Mouse (Mus musculus) limb, embryonic 13.5 days (tissue): ENCODE results near the gene Rab40c. TPM values are rescaled to one million over a fixed set of nuclear protein-coding genes. Genes with fewer than 3 reads are reported as not detected.
A peak's percentile ranks its signal among the peaks of the same experiment; 100 is the strongest.

Experiments
- ATAC-seq: fragments of 200-750 bp; cut with Nextera tagmentation; 2 replicates; pipeline ENCODE4 v1.8.0; 2017; ENCODE audit warnings: low read depth, moderate number of reproducible peaks, moderate TSS enrichment; ENCODE audit not compliant: low FRiP score
- H3K27ac ChIP-seq: fragments of 300-500 bp; sonication (generic); 2 replicates; pipeline ENCODE4 v1.5.1; 2015; ENCODE audit warnings: inconsistent platforms, mild to moderate bottlenecking, moderate library complexity
- H3K27me3 ChIP-seq: fragments of 300-500 bp; sonication (generic); 2 replicates; pipeline ENCODE4 v1.6.1; 2015; ENCODE audit warnings: mild to moderate bottlenecking, inconsistent platforms
- H3K36me3 ChIP-seq: fragments of 300-500 bp; sonication (generic); 2 replicates; pipeline ENCODE4 v1.6.1; 2015; ENCODE audit warnings: inconsistent platforms, mild to moderate bottlenecking, moderate library complexity
- H3K4me1 ChIP-seq: fragments of 300-500 bp; sonication (generic); 2 replicates; pipeline ENCODE4 v1.6.1; 2015; ENCODE audit warnings: inconsistent platforms
- H3K4me2 ChIP-seq: fragments of 300-500 bp; sonication (generic); replicated peaks from 2 replicates; pipeline ENCODE4 v1.6.1; 2015; ENCODE audit warnings: inconsistent platforms, mild to moderate bottlenecking, moderate library complexity
- H3K4me3 ChIP-seq: fragments of 300-500 bp; sonication (generic); 2 replicates; pipeline ENCODE4 v1.5.1; 2015; ENCODE audit warnings: moderate library complexity, mild to moderate bottlenecking, inconsistent platforms
- H3K9ac ChIP-seq: fragments of 300-500 bp; sonication (generic); 2 replicates; pipeline ENCODE4 v1.6.1; 2015; ENCODE audit warnings: mild to moderate bottlenecking, inconsistent platforms
- H3K9me3 ChIP-seq: fragments of 300-500 bp; sonication (generic); 2 replicates; pipeline ENCODE4 v1.6.1; 2016; ENCODE audit warnings: inconsistent platforms
- WGBS: fragments of 180-500 bp; shearing (Covaris S2); methylation state at CpG from one replicate; pipeline ENCODE4 v1.1.7; 2015; 5-methylcytosine and 5-hydroxymethylcytosine counted together
- polyA plus RNA-seq: library from polyadenylated mRNA; unstranded; fragments of >200 nt; fragmentation: Nextera tagmentation; extraction: Ambion mirVana; gene quantifications from 2 replicates; pipeline ENCODE4 v1.2.1, GENCODE M21; 2015

Rab40c gene
- polyA plus RNA-seq, 1 experiment from 2014 or later = 37.6 TPM

DNA sequence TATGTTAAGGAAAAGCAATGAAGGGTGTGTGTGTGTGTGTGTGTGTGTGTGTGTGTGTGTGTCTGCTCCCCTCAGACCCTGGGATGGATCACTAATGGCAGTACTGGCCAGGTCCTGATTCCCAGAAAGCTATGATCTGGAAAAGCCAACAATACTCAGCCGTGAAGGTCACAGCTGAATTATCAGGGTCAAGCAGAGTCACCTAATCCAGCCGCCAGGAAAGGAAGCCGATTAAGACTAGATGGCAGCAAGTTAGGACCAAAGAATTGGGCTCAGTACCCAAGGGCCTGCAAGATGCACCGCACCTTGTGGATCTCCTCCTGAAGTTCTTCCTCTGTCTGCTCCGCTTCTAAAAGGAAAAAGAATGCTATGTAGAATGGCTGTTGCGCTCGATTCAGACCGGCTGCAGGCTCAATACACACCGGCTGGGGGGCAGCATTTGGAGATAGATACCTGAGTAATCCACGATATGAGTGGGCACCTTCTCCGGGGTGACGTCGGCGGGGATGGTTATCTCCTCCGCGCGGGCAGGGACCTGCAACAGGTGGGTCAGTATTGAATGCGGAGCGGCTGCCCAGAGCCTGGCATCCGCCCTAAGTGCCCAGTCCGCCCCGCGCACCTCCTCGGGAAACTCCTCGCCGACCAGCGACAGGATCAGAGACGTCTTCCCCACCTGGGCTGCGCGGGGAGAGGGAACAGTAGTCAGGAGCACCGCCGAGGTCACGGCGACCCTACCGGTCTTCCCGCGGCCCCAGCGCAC, 75.7 kb downstream of the Rab40c start:
- Histone ChIP-seq H3K9ac (peak overlapping the region; percentile 92), H3K4me2 (peak overlapping the region; percentile 91), H3K9me3 (no peaks in the 10 kb centered on the region), H3K27ac (peak overlapping the region; percentile 80), H3K27me3 (no peaks in the 10 kb centered on the region), H3K4me3 (peak overlapping the region; percentile 84), H3K36me3 (peaks cover 79% of the 10 kb centered on the region), H3K4me1 (peaks cover 19% of the 10 kb centered on the region)
- no peak for ATAC-seq
- WGBS = 3% methylated on average over 38 of the region's 38 CpGs

DNA sequence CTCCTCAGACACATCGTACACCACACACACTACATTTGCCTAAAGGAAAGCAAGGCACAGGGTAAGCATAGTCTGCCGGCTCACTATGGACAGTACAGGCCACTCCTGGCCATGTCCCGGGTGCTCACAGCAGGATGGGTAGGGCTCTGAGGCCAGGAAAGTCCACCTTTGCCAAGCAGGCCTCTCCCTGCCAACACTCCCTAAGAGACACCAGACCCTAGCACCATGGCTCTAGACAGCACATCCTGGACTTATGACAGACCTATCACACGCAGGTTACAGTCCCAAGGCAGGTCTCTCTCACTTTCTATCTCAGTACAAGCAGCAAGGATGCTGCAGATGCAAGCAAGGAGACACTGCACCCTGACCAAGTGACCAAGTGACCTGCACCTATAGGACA, 76.4 kb downstream of the Rab40c start:
- no peaks in the 10 kb centered on the region for H3K27me3 ChIP-seq
- H3K9me3 ChIP-seq = no peaks in the 10 kb centered on the region
- peaks cover 77% of the 10 kb centered on the region for H3K36me3 ChIP-seq
- WGBS = 88% methylated on average over 4 of the region's 4 CpGs
- H3K27ac ChIP-seq = no peak overlapping the region
- peak overlapping the region; percentile 92 for H3K9ac ChIP-seq
- peaks cover 19% of the 10 kb centered on the region for H3K4me1 ChIP-seq
- no peak for ATAC-seq
- H3K4me2 ChIP-seq = peak overlapping the region; percentile 91
- peak overlapping the region; percentile 84 for H3K4me3 ChIP-seq

DNA sequence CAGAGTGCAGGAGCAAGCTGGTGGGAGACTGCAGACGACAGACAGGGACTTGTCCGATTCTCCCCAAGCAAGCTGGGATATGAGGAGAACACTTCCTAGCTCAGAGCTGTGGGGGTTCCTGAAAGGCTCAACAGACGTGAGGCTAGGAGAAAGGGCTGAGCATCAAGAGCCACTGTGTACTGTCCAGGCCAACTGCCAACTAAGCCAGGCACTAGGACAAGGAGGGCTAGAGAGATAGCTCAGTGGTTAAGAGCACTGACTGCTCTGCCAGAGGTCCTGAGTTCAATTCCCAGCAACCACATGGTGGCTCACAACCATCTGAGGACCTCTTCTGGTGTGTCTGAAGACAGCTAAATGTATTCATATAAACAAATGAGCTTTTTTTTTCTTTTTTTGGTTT, 77.0 kb downstream of the Rab40c start:
- H3K4me2 ChIP-seq = peak overlapping the region; percentile 91; the same call in 1 of the 2 replicates
- no peak overlapping the region for H3K4me3 ChIP-seq
- H3K9me3 ChIP-seq = no peaks in the 10 kb centered on the region
- H3K27ac ChIP-seq = no peak overlapping the region
- ATAC-seq = no peak
- no peaks in the 10 kb centered on the region for H3K27me3 ChIP-seq
- peaks cover 77% of the 10 kb centered on the region for H3K36me3 ChIP-seq
- H3K4me1 ChIP-seq = peaks cover 22% of the 10 kb centered on the region
- 84% methylated on average over 3 of the region's 3 CpGs for WGBS
- H3K9ac ChIP-seq = no peak overlapping the region

DNA sequence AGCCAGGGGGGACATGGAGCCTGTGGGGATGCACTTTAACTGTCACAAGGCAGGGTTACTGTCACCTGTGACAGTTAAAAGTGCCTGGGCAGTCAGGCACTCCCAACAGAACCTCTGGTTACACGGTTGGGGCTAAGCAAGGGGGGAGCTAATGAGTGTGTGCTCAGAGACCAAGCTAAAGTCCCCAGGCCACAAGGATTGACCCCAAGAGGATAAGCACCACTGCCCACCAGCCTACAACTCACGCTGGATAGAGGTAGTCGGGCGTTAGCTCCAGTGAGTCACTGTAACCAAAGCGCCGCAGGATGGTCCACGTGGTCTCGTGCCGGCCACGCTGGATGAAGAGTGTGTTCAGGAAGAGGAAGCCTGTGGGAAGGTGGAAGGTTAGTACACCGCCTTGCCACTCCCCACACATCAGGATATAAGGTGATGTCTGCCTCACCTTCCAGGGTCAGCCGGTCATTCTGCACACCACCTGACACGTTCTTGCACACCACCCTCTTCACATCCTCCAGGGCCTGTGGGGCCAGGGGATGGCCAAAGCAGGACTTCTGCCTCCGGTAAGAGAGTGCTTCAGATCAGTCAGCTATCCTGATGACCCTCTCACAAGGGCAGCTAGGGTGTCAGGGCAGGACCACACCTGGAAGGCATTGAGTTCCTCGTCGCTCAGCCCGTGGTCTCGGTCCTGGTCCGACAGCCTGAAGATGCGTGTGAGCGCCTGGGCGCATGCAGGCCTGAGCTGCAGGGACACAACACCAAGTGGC, 78.2 kb downstream of the Rab40c start, which contains the start of gene Gm20683:
Gene Gm20683 (minus strand): TSS at position 647 of the 764 bp plus-strand sequence.
- H3K9ac ChIP-seq = no peak within 1 kb of the TSS
- H3K9me3 ChIP-seq = no peaks in the 10 kb centered on the region
- no peak within 1 kb of the TSS for H3K4me3 ChIP-seq
- no peak within 1 kb of the TSS for H3K4me2 ChIP-seq
- ATAC-seq = no peak
- peaks cover 68% of the 10 kb centered on the region for H3K36me3 ChIP-seq
- no peaks in the 10 kb centered on the region for H3K27me3 ChIP-seq
- H3K4me1 ChIP-seq = peaks cover 34% of the 10 kb centered on the region
- 92% methylated on average over 22 of the region's 22 CpGs for WGBS
- H3K27ac ChIP-seq = no peak within 1 kb of the TSS

DNA sequence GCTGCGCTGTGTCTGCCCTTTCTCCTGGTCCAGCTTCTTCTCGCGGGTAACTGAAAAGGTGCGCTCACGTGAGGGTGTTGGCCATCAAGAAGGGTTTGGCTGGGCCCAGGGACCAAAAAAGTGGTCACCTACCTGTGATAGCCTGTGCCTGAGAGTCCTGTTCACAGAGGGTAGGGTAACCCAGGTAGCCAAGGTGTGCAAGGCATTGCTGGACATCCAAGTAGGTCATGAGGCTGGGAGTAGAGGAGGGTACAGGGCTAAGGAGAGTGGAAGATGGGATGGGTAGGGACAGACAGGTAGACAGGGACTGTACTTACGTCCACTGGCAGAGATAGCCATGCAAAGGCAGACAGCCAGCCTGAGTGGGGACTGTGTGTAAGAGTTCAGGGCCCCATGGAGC, 79.0 kb downstream of the Rab40c start:
- no peaks in the 10 kb centered on the region for H3K27me3 ChIP-seq
- H3K27ac ChIP-seq = no peak overlapping the region
- no peak overlapping the region for H3K4me2 ChIP-seq
- 96% methylated on average over 6 of the region's 6 CpGs for WGBS
- no peaks in the 10 kb centered on the region for H3K9me3 ChIP-seq
- no peak overlapping the region for H3K4me3 ChIP-seq
- ATAC-seq = no peak
- peaks cover 61% of the 10 kb centered on the region for H3K36me3 ChIP-seq
- peaks cover 42% of the 10 kb centered on the region for H3K4me1 ChIP-seq
- no peak overlapping the region for H3K9ac ChIP-seq

DNA sequence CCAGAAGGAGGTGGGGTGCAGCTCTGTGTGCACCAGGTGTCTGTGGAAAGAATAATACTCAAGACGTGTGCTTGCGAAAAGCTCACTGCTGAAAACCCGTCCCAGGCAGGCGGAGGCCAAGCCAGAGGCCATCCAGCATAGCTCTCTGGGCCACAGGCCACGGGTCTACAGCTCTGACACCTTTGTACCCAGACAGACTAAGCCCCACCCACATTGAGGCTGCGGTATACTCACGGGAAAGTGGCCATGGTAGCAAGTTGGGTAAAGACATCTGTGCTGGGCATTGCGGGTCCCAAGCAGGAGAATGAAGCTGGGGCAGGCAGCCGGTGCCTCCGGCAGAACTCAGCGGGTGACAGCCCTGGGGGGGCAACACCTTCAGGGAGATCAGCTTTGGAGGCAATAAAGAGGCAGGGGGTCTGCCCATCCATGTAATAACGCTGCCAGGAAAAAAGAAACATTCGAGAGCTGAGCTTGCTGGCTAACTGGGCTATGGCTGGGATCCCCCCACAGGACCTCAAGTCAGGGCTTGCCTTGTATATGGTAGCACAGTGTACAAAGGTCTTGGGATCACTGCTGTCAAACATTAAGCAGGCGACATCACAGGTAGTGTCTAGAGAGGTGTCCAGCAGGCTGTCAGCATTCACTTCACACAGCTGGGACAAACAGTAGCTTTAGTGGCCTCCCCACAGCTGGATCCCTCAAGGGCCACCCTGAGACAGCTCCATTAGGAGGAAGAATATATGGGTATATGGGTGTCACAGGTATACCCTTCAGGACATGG, 79.9 kb downstream of the Rab40c start:
- Histone ChIP-seq H3K9me3 (no peaks in the 10 kb centered on the region), H3K4me1 (peaks cover 44% of the 10 kb centered on the region), H3K36me3 (peaks cover 64% of the 10 kb centered on the region), H3K27ac (no peak overlapping the region), H3K9ac (no peak overlapping the region; the same call in 1 of the 2 replicates), H3K4me2 (no peak overlapping the region), H3K4me3 (no peak overlapping the region), H3K27me3 (no peaks in the 10 kb centered on the region)
- no peak for ATAC-seq
- whole genome bisulfite sequencing = 85% methylated on average over 14 of the region's 14 CpGs

DNA sequence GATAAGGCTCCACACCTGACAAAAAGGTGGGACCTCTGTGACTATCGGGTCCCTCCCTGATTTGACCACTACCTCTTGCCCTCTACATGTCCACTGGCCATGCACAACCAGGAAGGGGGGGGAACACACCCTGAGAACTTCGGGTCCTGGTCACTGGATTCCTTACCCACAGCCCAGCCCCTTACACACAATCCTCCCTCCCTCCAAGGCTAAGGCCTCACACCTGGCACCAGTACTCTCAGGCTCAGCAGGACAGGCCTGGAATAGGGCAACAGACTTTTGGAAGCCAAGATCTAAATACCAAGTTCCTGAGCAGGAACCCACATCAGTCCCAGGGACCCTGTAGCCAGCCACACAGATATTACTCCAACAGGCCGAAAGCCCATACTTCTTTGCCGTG, 80.6 kb downstream of the Rab40c start:
- Histone ChIP-seq H3K4me2 (no peak overlapping the region), H3K27ac (no peak overlapping the region), H3K9ac (no peak overlapping the region), H3K4me3 (no peak overlapping the region), H3K36me3 (peaks cover 66% of the 10 kb centered on the region), H3K9me3 (no peaks in the 10 kb centered on the region), H3K27me3 (no peaks in the 10 kb centered on the region), H3K4me1 (peaks cover 49% of the 10 kb centered on the region)
- WGBS = 88% methylated on average over 4 of the region's 4 CpGs
- no peak for ATAC-seq

DNA sequence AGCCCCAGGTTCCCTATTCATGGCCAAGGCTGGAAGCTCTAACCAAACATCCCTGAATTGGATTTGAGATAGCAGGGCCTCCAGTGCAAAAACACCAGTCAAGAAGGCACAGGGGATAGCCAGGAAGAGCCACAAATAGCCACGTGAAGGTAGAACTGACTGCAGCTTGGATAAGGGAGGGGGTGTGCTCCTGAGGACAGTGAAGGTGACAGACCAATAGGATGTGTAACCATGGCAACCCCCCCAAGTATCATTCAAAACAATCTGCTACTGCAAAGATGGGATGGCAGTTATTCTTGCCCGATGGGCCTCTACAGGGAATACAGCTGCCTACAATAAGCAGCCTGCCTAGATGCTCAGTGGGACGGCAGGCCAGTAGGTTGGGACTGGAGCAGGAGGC, 82.0 kb downstream of the Rab40c start:
- WGBS = 68% methylated on average over 3 of the region's 3 CpGs
- ATAC-seq = no peak

DNA sequence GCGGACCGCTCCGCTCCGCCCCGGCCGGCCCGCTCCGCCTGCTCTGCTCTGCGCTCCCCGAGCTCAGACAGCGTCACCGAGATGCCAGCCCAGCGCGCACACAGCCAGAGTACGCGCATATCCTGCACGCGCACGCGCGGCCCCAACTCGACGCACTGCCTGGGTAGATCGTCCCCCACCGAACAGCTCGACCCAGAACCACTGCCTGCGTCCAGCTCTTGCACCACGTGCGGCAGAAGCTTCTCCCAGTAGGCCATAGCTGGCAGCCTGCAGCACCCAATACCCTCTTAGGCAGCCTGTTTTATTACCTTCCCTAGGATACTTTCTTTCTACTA, 82.5 kb downstream of the Rab40c start, which contains the start of gene Rhbdl1:
Gene Rhbdl1 (minus strand): TSS at position 220 of the 335 bp plus-strand sequence.
- peak within 1 kb of the TSS; percentile 33; the same call in 1 of the 2 replicates for H3K27ac ChIP-seq
- H3K4me1 ChIP-seq = peaks cover 45% of the 10 kb centered on the region

More for the DNA sequence above, 82.0 kb downstream of the Rab40c start:
- Histone ChIP-seq H3K9ac (peak overlapping the region; percentile 68), H3K36me3 (peaks cover 61% of the 10 kb centered on the region), H3K27ac (no peak overlapping the region), H3K27me3 (no peaks in the 10 kb centered on the region), H3K4me1 (peaks cover 44% of the 10 kb centered on the region), H3K9me3 (no peaks in the 10 kb centered on the region), H3K4me2 (peak overlapping the region; percentile 98), H3K4me3 (peak overlapping the region; percentile 42; the same call in 1 of the 2 replicates)

DNA sequence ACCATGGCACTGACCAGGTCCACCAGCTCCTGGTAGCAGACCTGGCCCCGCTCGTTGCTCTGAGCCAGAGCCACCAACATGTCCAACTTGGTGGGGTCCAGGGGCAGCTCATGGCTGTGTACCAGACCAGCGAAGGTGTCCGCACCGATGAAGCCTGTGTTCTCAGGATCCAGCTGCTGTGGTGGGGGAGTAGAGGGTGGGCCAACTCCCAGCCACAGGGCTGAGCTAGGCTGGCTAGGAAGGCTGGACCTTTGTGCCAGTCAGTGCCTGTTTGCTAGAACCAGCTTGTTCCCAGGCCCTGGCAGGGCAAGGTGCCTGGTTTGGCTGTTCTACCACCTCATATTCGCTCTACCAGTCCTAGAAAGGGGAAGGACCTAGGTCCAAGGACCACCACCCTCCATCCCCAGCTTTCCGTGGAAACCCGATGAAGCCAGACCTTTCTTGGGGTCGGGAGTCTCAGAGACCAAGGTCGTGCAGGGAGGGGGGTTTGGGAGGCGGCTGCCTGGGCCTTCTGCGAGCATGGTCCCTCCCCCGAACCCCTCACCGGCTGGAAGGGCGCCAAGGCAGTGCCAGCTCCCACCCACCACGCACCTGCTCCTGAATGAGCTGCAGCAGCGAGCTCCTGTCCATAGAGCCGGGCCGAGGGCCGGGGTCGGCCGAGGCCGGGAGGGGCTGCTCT, 83.0 kb downstream of the Rab40c start:
- peaks cover 50% of the 10 kb centered on the region for H3K4me1 ChIP-seq
- H3K4me2 ChIP-seq = peak overlapping the region; percentile 98
- ATAC-seq = no peak
- peaks cover 55% of the 10 kb centered on the region for H3K36me3 ChIP-seq
- H3K9me3 ChIP-seq = no peaks in the 10 kb centered on the region
- H3K9ac ChIP-seq = peak overlapping the region; percentile 68
- no peaks in the 10 kb centered on the region for H3K27me3 ChIP-seq
- H3K4me3 ChIP-seq = peak overlapping the region; percentile 42
- H3K27ac ChIP-seq = peak overlapping the region; percentile 33; the same call in 1 of the 2 replicates
- WGBS = 24% methylated on average over 22 of the region's 23 CpGs

More for the DNA sequence above, 82.5 kb downstream of the Rab40c start, which contains the start of gene Rhbdl1:
- peak within 1 kb of the TSS; percentile 68 for H3K9ac ChIP-seq
- peak within 1 kb of the TSS; percentile 42 for H3K4me3 ChIP-seq
- peaks cover 56% of the 10 kb centered on the region for H3K36me3 ChIP-seq
- no peaks in the 10 kb centered on the region for H3K9me3 ChIP-seq
- no peaks in the 10 kb centered on the region for H3K27me3 ChIP-seq
- ATAC-seq = no peak
- peak within 1 kb of the TSS; percentile 98 for H3K4me2 ChIP-seq
- WGBS = 3% methylated on average over 24 of the region's 29 CpGs

DNA sequence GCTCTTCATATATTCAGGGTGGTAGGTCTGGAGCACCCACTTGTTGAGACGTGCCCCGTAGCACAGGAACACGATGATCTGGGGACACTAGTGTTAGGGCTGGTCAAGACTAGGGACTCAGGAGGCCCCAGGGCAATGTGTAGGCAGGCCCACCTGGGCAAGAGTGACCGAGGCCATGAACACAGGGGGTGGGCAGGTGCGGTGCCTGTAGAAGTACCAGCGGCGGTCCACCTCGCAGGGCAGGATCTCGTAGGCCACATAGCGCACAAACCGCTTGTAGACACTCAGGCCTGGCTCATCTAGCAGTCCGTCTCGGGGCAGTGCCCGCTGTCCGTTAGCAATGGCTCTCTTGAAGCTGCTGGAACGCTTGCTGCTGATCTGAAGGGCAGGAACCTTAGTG, 83.7 kb downstream of the Rab40c start:
- Histone ChIP-seq H3K36me3 (peaks cover 55% of the 10 kb centered on the region), H3K9me3 (no peaks in the 10 kb centered on the region), H3K9ac (0 out of 2 replicates have a peak overlapping the region, but pooled peaks have one; percentile 68), H3K4me3 (peak overlapping the region; percentile 3; the same call in 1 of the 2 replicates), H3K27me3 (no peaks in the 10 kb centered on the region), H3K4me1 (peaks cover 57% of the 10 kb centered on the region), H3K4me2 (peak overlapping the region; percentile 98; the same call in 1 of the 2 replicates), H3K27ac (no peak overlapping the region)
- ATAC-seq = no peak
- WGBS = 93% methylated on average over 16 of the region's 16 CpGs
